Mouse (Mus musculus): ENCODE data around the gene Xntrpc.

Gene Xntrpc

GRCm38 (mm10) chr7:102082816-102083215 lies 17.3 kb downstream of the Xntrpc start, which contains the start of gene Trpc2:
TSS of gene Trpc2 (plus strand) at chr7:102083116.
- no peak for DNase-seq

GRCm38 (mm10) chr7:102084041-102084696 lies 18.7 kb downstream of the Xntrpc start:
- DNase-seq: no peak

GRCm38 (mm10) chr7:102087336-102087735 lies 21.8 kb downstream of the Xntrpc start:
- DNase-seq: peak; percentile 52

GRCm38 (mm10) chr7:102099760-102100661 lies 34.5 kb downstream of the Xntrpc start:
- DNase-seq: no peak

DNA sequence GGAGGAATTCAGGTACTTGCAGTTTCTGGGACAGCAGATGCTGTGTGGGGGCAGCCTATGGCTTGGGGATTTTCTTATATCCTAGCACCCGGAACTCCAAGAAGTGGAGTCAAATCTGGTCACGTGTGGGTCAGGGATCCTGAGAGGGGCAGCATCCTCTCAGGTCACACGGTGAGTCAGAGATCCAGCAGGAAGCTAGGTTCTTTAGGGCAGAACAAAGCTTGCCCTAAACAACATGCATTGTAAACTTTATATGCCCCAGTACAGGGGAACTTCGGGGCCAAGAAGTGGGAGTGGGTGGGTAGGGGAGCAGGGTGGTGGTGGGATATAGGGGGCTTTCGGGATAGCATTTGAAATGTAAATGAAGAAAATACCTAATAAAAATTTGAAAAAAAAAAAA lies 35.4 kb downstream of the Xntrpc start:
- DNase-seq: no peak

DNA sequence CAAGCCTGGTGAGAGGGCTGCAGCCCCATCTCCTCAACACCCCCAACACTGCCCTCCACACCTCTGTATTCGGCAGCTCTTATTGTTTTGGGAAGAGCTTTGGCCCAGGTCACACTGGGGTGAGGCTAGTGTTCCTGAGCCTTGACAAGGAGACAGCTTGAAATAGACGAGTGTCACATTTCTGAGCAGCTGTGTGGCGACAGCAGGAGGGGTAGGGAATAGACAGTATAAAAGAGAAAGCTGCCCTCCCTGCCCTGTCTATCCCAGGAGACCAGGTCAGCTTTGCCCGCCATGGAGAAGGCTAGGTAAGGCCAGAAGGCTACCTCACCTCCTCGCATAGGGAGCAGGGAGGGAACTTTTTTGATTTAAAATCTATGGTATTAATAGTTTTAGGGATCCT lies 36.0 kb downstream of the Xntrpc start, which contains the start of gene Art1:
TSS of gene Art1 (plus strand) at position 257 of the 400 bp plus-strand sequence.
- no peak for DNase-seq

DNA sequence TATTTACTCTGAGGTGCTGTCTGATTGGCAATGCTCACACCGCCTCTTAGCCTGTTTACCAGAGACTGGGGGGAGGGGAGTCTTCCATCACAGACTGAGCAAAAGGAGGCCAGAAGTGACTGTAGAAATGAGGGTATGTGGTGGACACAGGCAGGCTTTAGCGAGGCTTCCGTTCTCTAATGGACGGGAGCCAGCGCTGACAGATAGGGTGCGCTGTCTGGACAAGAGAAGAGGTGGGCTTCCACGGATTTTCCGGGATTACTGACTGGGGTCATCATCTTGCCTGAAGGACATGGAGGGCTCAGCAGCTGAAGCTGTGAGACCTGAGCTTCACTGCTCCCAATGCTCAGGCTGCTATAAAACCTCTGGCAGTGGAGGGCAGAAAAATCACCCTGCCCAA lies 36.7 kb downstream of the Xntrpc start:
- no peak for DNase-seq

DNA sequence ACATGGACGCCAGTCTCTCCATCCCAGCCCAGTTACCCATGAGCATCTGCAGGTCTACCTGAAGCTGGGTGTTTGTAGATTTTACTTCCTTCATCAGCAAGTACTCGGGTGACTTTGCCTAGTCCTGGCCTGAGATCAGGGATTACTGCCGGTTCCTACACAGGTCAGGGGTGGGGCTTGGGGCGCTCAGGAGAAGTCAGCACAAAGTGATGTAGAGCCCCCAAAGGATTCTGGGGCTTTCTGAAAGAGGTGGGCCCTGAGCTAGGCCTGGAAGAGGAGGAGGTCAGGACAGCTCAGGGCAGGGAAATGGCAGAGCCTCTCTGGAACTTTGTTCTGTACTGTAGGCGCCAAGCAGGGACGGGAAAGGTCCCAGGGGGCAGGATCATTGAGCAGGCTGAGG lies 37.2 kb downstream of the Xntrpc start:
- no peak for DNase-seq

GRCm38 (mm10) chr7:102103555-102103954 lies 38.0 kb downstream of the Xntrpc start:
- no peak for DNase-seq

GRCm38 (mm10) chr7:102104126-102104525 lies 38.6 kb downstream of the Xntrpc start:
- DNase-seq: peak; percentile 66

GRCm38 (mm10) chr7:102106700-102107141 lies 41.2 kb downstream of the Xntrpc start:
- DNase-seq: no peak

DNA sequence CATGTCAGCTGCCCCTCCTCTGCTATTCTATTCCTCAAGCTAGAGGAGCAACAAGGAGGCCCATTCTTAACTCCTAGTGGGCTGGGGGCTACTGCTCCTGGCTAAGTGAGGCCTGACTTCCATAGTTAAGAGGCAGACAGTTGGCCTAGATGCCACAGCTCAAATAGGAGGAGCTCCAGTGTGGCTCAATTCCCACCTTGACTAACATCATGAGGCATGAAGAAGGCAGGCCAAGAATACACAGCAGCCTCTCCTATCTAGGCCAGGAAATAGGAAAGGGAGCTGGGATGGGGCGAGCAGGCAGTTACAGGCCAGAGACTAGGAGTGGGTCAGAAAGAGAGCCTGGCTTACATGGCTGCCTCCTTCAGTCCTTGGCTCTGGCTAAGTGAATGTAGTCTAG lies 42.7 kb downstream of the Xntrpc start:
- no peak for DNase-seq

DNA sequence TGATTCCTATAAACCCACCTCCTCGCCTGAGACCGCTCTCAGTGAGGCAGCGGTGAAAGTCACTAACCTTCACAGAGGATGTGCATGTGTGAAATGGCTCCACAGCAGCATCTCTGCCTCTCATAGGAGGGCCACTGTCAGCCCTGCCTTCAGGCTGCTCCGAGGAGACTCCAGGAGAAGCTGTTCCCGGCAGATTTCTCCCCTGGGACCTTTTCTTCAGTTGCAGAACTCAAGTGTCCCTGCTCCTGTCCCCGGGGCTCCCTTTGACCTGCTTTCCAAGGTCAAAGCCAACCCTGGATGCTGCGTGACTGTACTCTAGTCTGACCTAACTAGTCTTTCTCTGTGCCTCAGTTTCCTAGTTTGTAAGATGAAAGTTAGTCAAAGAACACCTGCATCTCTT lies 43.7 kb downstream of the Xntrpc start, which contains the start of gene Art5:
TSS of gene Art5 (minus strand) at position 319 of the 400 bp plus-strand sequence.
- no peak for DNase-seq

DNA sequence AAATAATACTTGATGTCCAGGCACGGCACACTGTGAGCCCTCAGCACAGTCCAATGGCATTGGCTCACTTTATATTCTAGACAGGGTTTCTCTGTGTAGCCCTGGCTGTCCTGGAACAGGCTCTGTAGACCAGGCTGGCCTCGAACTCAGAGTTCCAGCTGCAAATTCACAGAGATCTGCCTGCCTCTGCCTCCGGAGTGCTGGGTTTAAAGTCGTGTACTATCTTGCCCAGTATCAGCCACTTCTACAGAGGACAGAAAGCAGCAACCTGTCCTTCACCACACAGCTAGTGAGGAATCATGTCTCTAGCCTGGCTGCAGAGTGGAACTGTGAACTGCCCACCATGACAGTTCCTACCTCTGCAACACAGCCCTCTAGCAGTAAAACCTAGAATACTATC lies 44.2 kb downstream of the Xntrpc start:
- DNase-seq: no peak

DNA sequence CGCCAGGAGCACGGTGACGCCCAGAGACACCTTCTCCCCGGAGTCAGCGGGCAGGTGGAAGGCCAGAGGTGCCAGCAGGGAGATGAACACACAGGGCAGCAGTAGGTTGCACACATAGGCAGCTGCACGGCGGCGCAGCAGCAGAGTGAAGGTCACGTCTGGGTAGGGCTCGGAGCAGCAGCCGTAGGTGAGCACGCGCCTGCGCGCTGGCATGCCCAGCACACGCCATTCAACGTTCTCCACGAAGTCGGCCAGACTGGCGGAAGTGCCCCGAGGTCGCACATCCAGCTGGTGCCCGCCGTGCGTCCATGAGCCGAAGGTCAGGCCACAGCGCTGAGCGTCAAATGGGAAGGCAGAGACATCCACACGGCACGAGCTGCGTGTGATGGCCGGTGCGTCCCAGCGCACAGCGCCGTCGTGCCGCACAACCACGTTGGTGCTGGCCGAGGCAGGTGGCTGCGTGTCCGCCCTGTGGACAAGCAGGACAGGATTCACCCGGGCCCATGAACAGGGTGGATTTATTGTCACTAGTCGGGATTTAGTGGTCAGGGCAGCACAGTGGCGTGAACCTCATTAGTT lies 47.7 kb downstream of the Xntrpc start:
- DNase-seq: no peak

- no peak for DNase-seq
These were observed 51.2 kb downstream of the Xntrpc start, which contains the start of gene Chrna10 for GRCm38 (mm10) chr7:102116579-102117331. TSS of gene Chrna10 (minus strand) at chr7:102116828.

DNA sequence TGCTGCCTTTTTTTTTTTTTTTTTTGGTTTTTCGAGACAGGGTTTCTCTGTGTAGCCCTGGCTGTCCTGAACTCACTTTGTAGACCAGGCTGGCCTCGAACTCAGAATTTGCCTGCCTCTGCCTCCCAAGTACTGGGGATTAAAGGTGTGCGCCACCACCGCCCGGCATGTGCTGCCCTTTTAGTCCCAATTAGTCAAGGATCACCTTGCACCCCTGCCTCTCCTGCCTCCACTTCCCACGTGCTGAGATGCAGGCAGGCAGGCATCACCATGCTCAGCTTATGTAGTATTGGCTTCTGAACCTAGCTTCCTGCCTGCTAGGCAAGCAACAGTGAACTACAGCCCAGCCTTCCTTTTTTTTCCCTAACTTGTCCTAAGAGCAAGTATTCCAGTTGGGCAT lies 51.9 kb downstream of the Xntrpc start:
- no peak for DNase-seq

DNA sequence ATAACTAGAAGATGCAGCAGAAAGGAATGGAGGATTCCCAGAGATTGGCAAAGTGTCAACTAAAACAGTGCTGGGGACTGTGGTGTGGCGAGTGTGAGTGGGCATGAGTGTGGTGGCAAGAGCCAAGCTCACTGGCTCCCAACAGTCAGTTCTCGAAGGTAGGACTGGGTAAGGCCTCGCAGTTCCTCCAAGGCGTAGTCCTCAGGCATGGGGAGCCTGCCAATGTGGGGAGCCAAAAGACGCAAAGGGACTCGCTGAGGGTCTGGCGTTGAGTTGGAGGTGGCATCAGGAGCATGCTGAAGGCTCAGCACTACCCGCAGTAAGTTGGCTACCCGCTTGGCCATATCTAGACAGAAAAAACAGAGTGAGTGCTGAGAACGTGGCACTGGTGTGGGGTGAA lies 54.8 kb downstream of the Xntrpc start:
- DNase-seq: no peak

DNA sequence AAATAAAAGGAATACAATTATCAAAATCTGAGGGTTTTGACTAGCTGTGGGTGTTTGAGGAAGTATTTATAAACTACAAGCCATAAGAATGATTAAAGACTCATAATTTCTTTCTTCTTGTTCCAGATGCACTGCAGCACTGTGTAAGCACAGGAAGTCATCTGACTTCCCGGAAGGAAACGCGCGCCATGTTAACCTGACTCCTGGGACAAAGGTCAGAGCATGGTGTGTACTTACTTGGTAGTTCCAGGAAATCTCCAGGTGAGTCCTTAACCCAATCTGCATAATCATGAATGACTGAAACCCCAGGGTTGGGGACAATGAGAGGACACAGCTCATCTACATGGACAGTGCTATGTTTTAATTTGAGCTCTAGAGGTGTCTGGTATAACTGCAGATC lies 66.9 kb downstream of the Xntrpc start:
- no peak for DNase-seq

GRCm38 (mm10) chr7:102137464-102137863 lies 72.0 kb downstream of the Xntrpc start:
- DNase-seq: no peak

DNA sequence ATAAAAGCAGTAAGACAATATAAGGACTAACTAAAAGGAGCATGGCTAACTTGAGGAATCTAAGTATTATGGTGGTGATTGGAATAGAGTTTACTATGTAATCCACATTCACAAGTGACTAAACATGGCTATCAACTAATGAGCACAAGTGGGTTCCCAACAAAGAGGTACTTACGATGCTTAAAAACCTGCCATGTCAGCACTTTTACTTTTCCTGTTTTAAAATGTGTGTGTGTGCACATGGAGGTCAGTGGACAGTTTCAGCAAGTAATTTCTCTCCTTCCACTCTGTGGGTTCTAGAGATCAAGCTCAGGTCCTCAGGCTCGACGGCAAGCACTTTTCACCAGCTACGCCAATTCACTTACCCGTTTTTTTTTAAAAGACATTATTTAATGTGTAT lies 72.4 kb downstream of the Xntrpc start:
- DNase-seq: no peak

All from cerebellum, adult 11-12 months (tissue).